9 mouse cellular contexts compared by ENCODE assay signal in the genomic region with DNA sequence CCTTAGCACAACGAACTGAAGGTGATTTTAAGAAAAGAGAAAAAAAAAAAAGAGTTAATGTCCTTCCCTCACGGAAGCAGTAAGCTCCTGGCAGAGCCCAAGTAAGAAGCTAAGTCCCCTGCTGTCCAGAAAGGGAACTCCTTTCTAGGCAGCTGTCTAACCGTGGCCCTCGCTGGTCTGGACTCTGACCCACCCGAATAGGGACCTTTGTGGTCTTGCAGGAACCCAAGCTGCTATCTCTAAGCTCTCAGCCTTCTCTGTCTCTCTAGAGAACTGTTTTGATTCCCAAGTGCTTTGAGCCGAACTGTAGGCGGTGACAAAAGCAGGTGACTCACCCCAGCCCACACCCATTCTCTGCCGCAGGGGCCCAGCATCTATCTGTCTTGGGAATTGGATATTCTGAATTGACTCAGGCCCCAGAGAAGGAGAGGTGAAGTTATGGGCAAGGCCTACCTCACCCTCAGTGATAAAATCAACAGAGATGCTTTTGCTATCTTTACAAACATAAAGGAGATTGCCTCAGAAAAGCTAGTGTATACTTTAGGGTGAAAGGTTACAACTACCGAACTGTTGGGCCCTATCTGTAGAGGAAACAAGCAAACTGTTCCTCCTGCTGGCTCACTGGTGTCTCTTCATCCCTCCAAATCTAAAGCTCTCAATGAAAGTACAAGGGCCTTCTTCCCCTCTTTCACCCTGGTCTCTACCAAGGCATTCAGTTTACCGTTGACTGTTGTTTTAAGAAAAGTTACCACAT. TPM values are rescaled to one million over a fixed set of nuclear protein-coding genes. Genes with fewer than 3 reads are reported as not detected.
DNase-seq lines count a peak whose midpoint lies in the region; ATAC-seq and TF ChIP-seq lines count a peak whose summit lies in the region.
"Had no signal": no experiment of that assay in that cellular context is flagged by ENCODE, and none has a peak within 500 bp of the region (broad histone marks: within the 10 kb centered on the region; RNA-seq: fewer than 3 reads in every experiment).

No protein-coding gene starts in this region.

- H3K27me3 ChIP-seq in heart, postnatal 0 days (ENCODE audit: control insufficient read depth, insufficient read depth, low read length), result no peaks in the 10 kb centered on the region
- H3K27me3 ChIP-seq in stomach, postnatal 0 days (ENCODE audit: control insufficient read depth, insufficient read depth, low read length), result no peaks in the 10 kb centered on the region
- H3K27me3 ChIP-seq: midbrain, embryonic 13.5 days had no signal

- no peak overlapping the region for H3K4me2 ChIP-seq in heart, postnatal 0 days (ENCODE audit: low read depth, low read length)
- no peak overlapping the region for H3K4me2 ChIP-seq in stomach, postnatal 0 days (replicated peaks; ENCODE audit: low read depth)
- H3K4me2 ChIP-seq: midbrain, embryonic 13.5 days had no signal

- no peak for ATAC-seq in heart, postnatal 0 days (ENCODE audit: insufficient read depth, low read depth)
- peak; percentile 74 for ATAC-seq in stomach, postnatal 0 days (ENCODE audit: low FRiP score, low TSS enrichment)
- ATAC-seq: midbrain, embryonic 13.5 days had no signal

- H3K4me3 ChIP-seq in heart, postnatal 0 days (ENCODE audit: low read depth, low read length), result no peak overlapping the region
- no peak overlapping the region for H3K4me3 ChIP-seq in stomach, postnatal 0 days (ENCODE audit: low read depth, low read length)
- H3K4me3 ChIP-seq: midbrain, embryonic 13.5 days had no signal

- H3K27ac ChIP-seq in heart, postnatal 0 days (ENCODE audit: low read depth), result no peak overlapping the region
- H3K27ac ChIP-seq in stomach, postnatal 0 days (replicated peaks), result peak overlapping the region; percentile 36
- H3K27ac ChIP-seq: midbrain, embryonic 13.5 days had no signal

- no peaks in the 10 kb centered on the region; the same call in 1 of the 2 replicates for H3K4me1 ChIP-seq in heart, postnatal 0 days (ENCODE audit: control insufficient read depth, insufficient read depth)
- H3K4me1 ChIP-seq in stomach, postnatal 0 days (replicated peaks; ENCODE audit: control insufficient read depth, insufficient read depth), result peaks cover 8% of the 10 kb centered on the region; the same call in 1 of the 2 replicates

- TF ChIP-seq EP300 in heart, postnatal 0 days (IDR thresholded peaks at IDR 0.05; ENCODE audit: low read depth), result no peak
- no peak for TF ChIP-seq EP300 in stomach, postnatal 0 days (optimal IDR thresholded peaks at IDR 0.05)

- no peaks in the 10 kb centered on the region for H3K36me3 ChIP-seq in heart, postnatal 0 days (replicated peaks; ENCODE audit: control insufficient read depth, insufficient read depth, low read length)
- no peaks in the 10 kb centered on the region for H3K36me3 ChIP-seq in stomach, postnatal 0 days (ENCODE audit: control insufficient read depth, insufficient read depth, low read length)
- H3K36me3 ChIP-seq: midbrain, embryonic 13.5 days had no signal

- H3K9ac ChIP-seq in heart, postnatal 0 days (replicated peaks; ENCODE audit: low read depth, low read length), result no peak overlapping the region
- no peak overlapping the region for H3K9ac ChIP-seq in stomach, postnatal 0 days (ENCODE audit: low read length)
- H3K9ac ChIP-seq: midbrain, embryonic 13.5 days had no signal

- no peaks in the 10 kb centered on the region for H3K9me3 ChIP-seq in heart, postnatal 0 days (replicated peaks; ENCODE audit: control insufficient read depth, low read length)
- H3K9me3 ChIP-seq in stomach, postnatal 0 days (ENCODE audit: control insufficient read depth, low read length), result no peaks in the 10 kb centered on the region
- H3K9me3 ChIP-seq: midbrain, embryonic 13.5 days had no signal

- TF ChIP-seq CTCF in heart, postnatal 0 days (IDR thresholded peaks at IDR 0.05; ENCODE audit: low read depth), result peak; percentile 44
- TF ChIP-seq CTCF in stomach, postnatal 0 days (IDR thresholded peaks at IDR 0.05; ENCODE audit: low read depth), result peak; percentile 58

- WGBS in heart, postnatal 0 days, result 44% methylated on average over 10 of the region's 10 CpGs
- WGBS in stomach, postnatal 0 days, result 44% methylated on average over 10 of the region's 10 CpGs

- DNase-seq in heart, postnatal 0 days (ENCODE audit: low spot score), result no peak
- no peak for DNase-seq in heart, adult 8-10 months (ENCODE audit: low spot score)
- DNase-seq in urinary bladder, adult 18-20 months (ENCODE audit: low spot score in 2 of 2), result peak; percentile 45 to 47
- no peak for DNase-seq in urinary bladder, postnatal 4 days (ENCODE audit: low spot score in 2 of 2)
- DNase-seq in induced T-regulatory cell, adult 2 months (ENCODE audit: low read depth), result peak; percentile 58
- peak; percentile 55 for DNase-seq in stomach, postnatal 0 days (ENCODE audit: low spot score)
- no peak for DNase-seq in thymus, postnatal 0 days (ENCODE audit: low spot score)
- no peak for DNase-seq in gastrocnemius, postnatal 25 days

RNA-seq across cellular contexts. Expression of gene Adcy9, which starts 49.5 kb away (rescaled TPM):
- 19.0 and 22.2 TPM in 2 replicates for total RNA-seq in heart, postnatal 0 days (2014; rRNA removed; ENCODE audit: low replicate concordance)
- polyA plus RNA-seq in heart, postnatal 0 days (2015; fragmentation: Nextera tagmentation; extraction: Ambion mirVana), result 1.8 and 2.0 TPM in 2 replicates
- total RNA-seq in heart, adult 8-10 months (2022), result 10 to 100 TPM; 21.7 to 24.0 (median 23.2) TPM
- polyA plus RNA-seq in stomach, postnatal 0 days (2015; fragmentation: Nextera tagmentation; extraction: Ambion mirVana), result 1.2 and 1.3 TPM in 2 replicates
- 0.48 and 0.61 TPM in 2 replicates for polyA plus RNA-seq in thymus, postnatal 0 days (2015; fragmentation: Nextera tagmentation; extraction: Ambion mirVana)
- 10 to 100 TPM; 27.0 to 28.2 TPM for total RNA-seq in gastrocnemius, postnatal 25 days (2021)

Comparison
In these comparisons a context has a peak if more than half of its experiments do, and no peak if none do; other contexts are left out.
1. DNase-seq: peak in urinary bladder, adult 18-20 months (2 of 2), induced T-regulatory cell, adult 2 months (single experiment) and stomach, postnatal 0 days (single experiment); none in heart, postnatal 0 days (single experiment), heart, adult 8-10 months (single experiment), urinary bladder, postnatal 4 days (0 of 2), thymus, postnatal 0 days (single experiment) and gastrocnemius, postnatal 25 days (single experiment).